Mouse (Mus musculus) liver, postnatal 0 days (tissue): ENCODE measurements at regions not wholly inside any gene's neighbourhood (a gene's known extent, or its start where the extent isn't known, plus 50 kb on each side); places are given as distances from the start of the nearest gene placed in this dataset.

Experiments
- CTCF ChIP-seq: sonication (generic); IDR thresholded peaks from 2 replicates; pipeline ENCODE4 v1.5.1; 2016; ENCODE audit warnings: antibody characterized with exemption, low read depth
- EP300 ChIP-seq: IDR thresholded peaks from 2 replicates; pipeline ENCODE4 v1.6.1; 2016; ENCODE audit warnings: antibody characterized with exemption, low read depth, mild to moderate bottlenecking

- TF ChIP-seq CTCF (no peak), EP300 (no peak)
These were observed 107.5 kb upstream of the Qrfpr start for GRCm38 (mm10) chr3:36329631-36330030.
